Comparison of ENCODE assay signal across 8 mouse cellular contexts in genomic region chr11:115403338-115404124, GRCm38 (mm10). TPM values are rescaled to one million over a fixed set of nuclear protein-coding genes. Genes with fewer than 3 reads are reported as not detected.
DNase-seq lines count a peak whose midpoint lies in the region; ATAC-seq lines count a peak whose summit lies in the region.

Gene Mrpl58, plus strand, starts transcription at chr11:115403752.

- peak; percentile 85 for ATAC-seq in hindbrain, embryonic 12.5 days (ENCODE audit: low FRiP score)

- H3K36me3 ChIP-seq in hindbrain, embryonic 12.5 days, result peaks cover 25% of the 10 kb centered on the region

- peaks cover 28% of the 10 kb centered on the region for H3K4me1 ChIP-seq in hindbrain, embryonic 12.5 days

- H3K4me2 ChIP-seq in hindbrain, embryonic 12.5 days (replicated peaks), result peak within 1 kb of the TSS; percentile 74

- peak within 1 kb of the TSS; percentile 91 for H3K27ac ChIP-seq in hindbrain, embryonic 12.5 days

- H3K9me3 ChIP-seq in hindbrain, embryonic 12.5 days (replicated peaks), result no peaks in the 10 kb centered on the region

- peak within 1 kb of the TSS; percentile 66 for H3K4me3 ChIP-seq in hindbrain, embryonic 12.5 days

- 3% methylated on average over 50 of the region's 50 CpGs for WGBS in hindbrain, embryonic 12.5 days

- peak within 1 kb of the TSS; percentile 80 for H3K9ac ChIP-seq in hindbrain, embryonic 12.5 days

- peak; percentile 90 for DNase-seq in R1 (ENCODE audit: low read depth, low spot score)
- peak; percentile 94 to 95 for DNase-seq in cerebellum, postnatal 10 days
- DNase-seq in frontal cortex, postnatal 14 days (ENCODE audit: low spot score in 2 of 2), result peak; percentile 73 to 75
- peak; percentile 88 to 92 for DNase-seq in layer of hippocampus, postnatal 14 days (ENCODE audit: low spot score in 2 of 2)
- peak; percentile 86 for DNase-seq in lung, postnatal 14 days
- DNase-seq in ovary, postnatal 36 days (ENCODE audit: low spot score), result peak; percentile 84
- peak; percentile 86 for DNase-seq in thymus, postnatal 14 days

- no peaks in the 10 kb centered on the region for H3K27me3 ChIP-seq in hindbrain, embryonic 12.5 days

RNA-seq across cellular contexts. Expression of gene Mrpl58, which starts in this region (rescaled TPM):
- polyA plus RNA-seq in hindbrain, embryonic 12.5 days (2016; fragmentation: Nextera tagmentation; extraction: Ambion mirVana), result 180 and 190 TPM in 2 replicates
- 10 to 100 TPM; 95.7 to 96.6 TPM for total RNA-seq in layer of hippocampus, postnatal 14 days (2021)

Comparison
In these comparisons a context has a peak if more than half of its experiments do, and no peak if none do; other contexts are left out.
1. Peak in every context shown above with its lines: DNase-seq, ATAC-seq, H3K4me3 ChIP-seq and H3K27ac ChIP-seq.